Mouse (Mus musculus) brain, embryonic 14.5 days (tissue): ENCODE measurements around the gene Cntnap1.

Experiments used
- CTCF ChIP-seq: fragments of 200-500 bp; IDR thresholded peaks from 2 replicates; pipeline ENCODE4 v1.5.1; 2012; ENCODE audit warnings: inconsistent platforms, mild to moderate bottlenecking, moderate library complexity, borderline replicate concordance; ENCODE audit not compliant: insufficient read depth, insufficient read length; ENCODE audit errors: extremely low read depth
- POLR2A ChIP-seq: fragments of 200-500 bp; IDR thresholded peaks from 2 replicates; pipeline ENCODE4 v1.6.1; 2012; ENCODE audit warnings: mild to moderate bottlenecking, inconsistent platforms, borderline replicate concordance; ENCODE audit not compliant: poor library complexity, insufficient read depth, insufficient read length, severe bottlenecking; ENCODE audit errors: extremely low read depth

GRCm38 (mm10) chr11:101226065-101226701 is 55.9 kb downstream of the Cntnap1 start, which contains the start of gene Ezh1:
- TF ChIP-seq CTCF: no peak
- peak; percentile 55 for TF ChIP-seq POLR2A
